Mouse (Mus musculus) thymus, adult 2 months (tissue): ENCODE results near the gene Mcm2. TPM values are rescaled to one million over a fixed set of nuclear protein-coding genes. Genes with fewer than 3 reads are reported as not detected.

Source experiments
- DNase-seq: peaks from one replicate; pipeline ENCODE4 v3.0.0; 2021
- H3K27ac ChIP-seq: fragments of 200-500 bp; 2 replicates; pipeline ENCODE4 v1.5.1; 2012; ENCODE audit warnings: low read length, control low read depth; ENCODE audit not compliant: control insufficient read depth, insufficient read depth
- H3K27me3 ChIP-seq: fragments of 200-500 bp; 2 replicates; pipeline ENCODE4 v1.6.1; 2012; ENCODE audit warnings: mild to moderate bottlenecking, low read length, moderate library complexity, mixed read lengths; ENCODE audit not compliant: control insufficient read depth, insufficient read depth
- H3K36me3 ChIP-seq: fragments of 200-500 bp; 2 replicates; pipeline ENCODE4 v1.6.1; 2012; ENCODE audit warnings: mild to moderate bottlenecking, low read length, moderate library complexity; ENCODE audit not compliant: control insufficient read depth, insufficient read depth
- H3K4me1 ChIP-seq: fragments of 200-500 bp; replicated peaks from 2 replicates; pipeline ENCODE4 v1.6.1; 2012; ENCODE audit warnings: low read length; ENCODE audit not compliant: control insufficient read depth, insufficient read depth
- H3K4me3 ChIP-seq: fragments of 200-500 bp; 2 replicates; pipeline ENCODE4 v1.5.1; 2012; ENCODE audit warnings: mild to moderate bottlenecking, low read length, control low read depth, moderate library complexity; ENCODE audit not compliant: control insufficient read depth, insufficient read depth
- CTCF ChIP-seq: fragments of 200-500 bp; IDR thresholded peaks from 2 replicates; pipeline ENCODE4 v1.5.1; 2012; ENCODE audit warnings: mild to moderate bottlenecking, control low read depth, low read length, moderate library complexity, borderline replicate concordance; ENCODE audit not compliant: control insufficient read depth, poor library complexity, insufficient read depth; ENCODE audit errors: extremely low read depth
- POLR2A ChIP-seq: fragments of 200-500 bp; IDR thresholded peaks from 2 replicates; pipeline ENCODE4 v1.6.1; 2012; ENCODE audit warnings: mild to moderate bottlenecking, low read length, control low read depth, moderate library complexity; ENCODE audit not compliant: control insufficient read depth, poor library complexity, insufficient read depth; ENCODE audit errors: extremely low read depth
- WGBS: fragments of 180-500 bp; shearing (Covaris S2); methylation state at CpG from one replicate; pipeline ENCODE4 v1.1.7; 2018; 5-methylcytosine and 5-hydroxymethylcytosine counted together
- polyA plus RNA-seq: library from polyadenylated mRNA; depleted of rRNA; stranded (reverse); fragments of >200 nt; gene quantifications from 2 replicates; pipeline ENCODE4 v1.2.3, GENCODE M21; 2012

Mcm2 gene
- polyA plus RNA-seq, 1 experiment, result 169 TPM

DNA sequence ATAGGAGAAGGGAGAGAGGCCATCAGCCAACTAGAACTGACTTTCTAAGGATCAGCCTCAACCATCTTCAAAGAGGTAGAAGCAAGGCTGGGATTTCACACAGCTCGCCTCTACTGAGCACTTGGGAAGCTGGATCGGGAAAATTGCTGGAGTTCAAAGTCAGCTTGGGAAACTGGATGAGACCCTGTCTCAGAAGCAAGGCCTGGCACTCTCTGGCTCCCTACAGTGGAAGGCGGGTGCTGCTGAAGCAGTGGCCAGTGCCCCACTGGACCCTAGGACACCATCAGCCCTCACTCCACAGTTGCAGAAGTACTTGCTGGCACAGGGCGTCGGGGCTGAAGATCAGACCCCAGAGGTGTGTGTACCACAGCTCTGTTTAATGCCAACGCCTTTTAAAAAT is 40.8 kb downstream of the Mcm2 start:
- H3K4me3 ChIP-seq, result no peak overlapping the region
- H3K27ac ChIP-seq, result no peak overlapping the region
- no peak for DNase-seq
- no peaks in the 10 kb centered on the region for H3K36me3 ChIP-seq
- WGBS, result 93% methylated on average over 6 of the region's 6 CpGs
- H3K27me3 ChIP-seq, result no peaks in the 10 kb centered on the region
- H3K4me1 ChIP-seq, result no peaks in the 10 kb centered on the region
- TF ChIP-seq CTCF (no peak), POLR2A (no peak)

GRCm38 (mm10) chr6:88857249-88857648 is 41.3 kb downstream of the Mcm2 start:
- no peak for DNase-seq

DNA sequence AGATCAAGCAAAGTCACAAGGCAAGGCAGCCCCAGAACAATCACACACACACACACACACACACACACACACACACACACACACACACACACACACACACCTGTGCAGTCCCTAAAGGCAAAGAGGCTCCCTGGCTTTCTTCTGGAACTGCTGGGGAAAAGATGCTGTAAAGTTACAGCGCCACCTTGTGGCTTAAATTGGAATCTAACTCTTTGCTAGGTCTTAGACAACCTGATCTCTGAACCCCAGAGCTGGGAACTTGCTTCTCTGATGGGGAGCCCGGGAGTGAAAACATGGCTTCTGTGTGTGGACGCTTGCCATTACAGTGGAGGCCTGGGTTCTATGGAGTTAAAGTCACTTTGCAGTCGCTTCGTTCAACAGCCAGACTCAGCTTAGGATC is 42.9 kb downstream of the Mcm2 start:
- no peaks in the 10 kb centered on the region for H3K36me3 ChIP-seq
- TF ChIP-seq CTCF, result no peak
- TF ChIP-seq POLR2A, result no peak
- 28% methylated on average over 5 of the region's 5 CpGs for WGBS
- no peaks in the 10 kb centered on the region for H3K4me1 ChIP-seq
- peak; percentile 68 for DNase-seq
- no peaks in the 10 kb centered on the region for H3K27me3 ChIP-seq
- no peak overlapping the region for H3K4me3 ChIP-seq
- no peak overlapping the region for H3K27ac ChIP-seq

More at GRCm38 (mm10) chr6:88857249-88857648, 41.3 kb downstream of the Mcm2 start:
- H3K27me3 ChIP-seq, result no peaks in the 10 kb centered on the region
- no peaks in the 10 kb centered on the region for H3K36me3 ChIP-seq
- no peaks in the 10 kb centered on the region for H3K4me1 ChIP-seq
- 28% methylated on average over 9 of the region's 9 CpGs for WGBS
- H3K4me3 ChIP-seq, result no peak overlapping the region
- no peak overlapping the region for H3K27ac ChIP-seq
- no peak for TF ChIP-seq POLR2A
- no peak for TF ChIP-seq CTCF

- Histone ChIP-seq H3K4me3 (no peak overlapping the region), H3K27ac (no peak overlapping the region), H3K4me1 (no peaks in the 10 kb centered on the region), H3K27me3 (no peaks in the 10 kb centered on the region), H3K36me3 (no peaks in the 10 kb centered on the region)
- DNase-seq, result no peak
- TF ChIP-seq CTCF (no peak), POLR2A (no peak)
- WGBS, result 82% methylated on average over 5 of the region's 5 CpGs
Measured at GRCm38 (mm10) chr6:88854509-88854908, 44.1 kb downstream of the Mcm2 start.

DNA sequence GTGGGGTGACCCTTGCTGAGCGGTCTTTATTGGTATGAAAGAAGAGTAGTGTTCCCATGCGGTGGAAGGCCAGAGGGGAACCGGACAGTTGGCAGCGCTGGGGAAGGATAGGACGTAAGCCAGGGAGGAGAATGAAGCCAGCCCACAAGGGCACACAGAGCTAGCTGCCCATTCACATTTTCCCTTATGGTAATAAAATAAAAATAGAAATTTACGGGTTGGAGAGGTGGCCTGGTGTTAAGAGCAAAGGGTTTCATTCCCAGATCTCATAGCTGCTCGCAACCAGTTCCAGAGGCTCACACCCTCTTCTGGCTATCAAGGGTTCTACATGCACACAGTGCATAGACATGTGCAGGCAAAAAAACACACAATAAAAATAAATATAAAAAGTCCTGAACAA is 48.5 kb downstream of the Mcm2 start:
- H3K4me3 ChIP-seq, result no peak overlapping the region
- H3K36me3 ChIP-seq, result no peaks in the 10 kb centered on the region
- WGBS, result 90% methylated on average over 7 of the region's 7 CpGs
- no peak for DNase-seq
- no peak for TF ChIP-seq POLR2A
- no peak for TF ChIP-seq CTCF
- no peak overlapping the region for H3K27ac ChIP-seq
- no peaks in the 10 kb centered on the region for H3K4me1 ChIP-seq
- no peaks in the 10 kb centered on the region for H3K27me3 ChIP-seq

DNA sequence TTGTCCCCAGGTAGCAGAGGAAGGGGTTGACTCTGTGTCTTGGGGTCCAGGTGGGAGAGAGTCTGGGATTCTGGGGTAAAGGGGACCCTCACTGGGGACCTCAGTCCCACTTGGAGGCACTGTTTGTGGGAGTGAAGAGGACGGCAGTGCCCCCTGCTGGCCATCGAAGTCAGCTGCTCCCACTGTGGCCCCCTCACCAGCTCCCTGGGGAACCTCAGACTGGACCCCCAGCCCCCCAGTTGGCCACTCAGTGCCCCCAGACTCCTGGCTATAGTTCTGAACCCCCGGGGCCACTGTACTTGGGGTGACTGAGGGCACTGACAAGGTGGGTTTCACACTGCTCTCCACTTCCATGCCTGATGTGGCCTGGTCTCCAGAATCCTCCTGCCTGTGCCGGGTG is 49.3 kb downstream of the Mcm2 start:
- H3K4me1 ChIP-seq, result no peaks in the 10 kb centered on the region
- TF ChIP-seq CTCF (peak; percentile 72; the same call in 1 of the 2 replicates), POLR2A (no peak)
- no peaks in the 10 kb centered on the region for H3K27me3 ChIP-seq
- no peak overlapping the region for H3K4me3 ChIP-seq
- peak; percentile 50 for DNase-seq
- H3K36me3 ChIP-seq, result no peaks in the 10 kb centered on the region
- 56% methylated on average over 4 of the region's 4 CpGs for WGBS
- no peak overlapping the region for H3K27ac ChIP-seq

DNA sequence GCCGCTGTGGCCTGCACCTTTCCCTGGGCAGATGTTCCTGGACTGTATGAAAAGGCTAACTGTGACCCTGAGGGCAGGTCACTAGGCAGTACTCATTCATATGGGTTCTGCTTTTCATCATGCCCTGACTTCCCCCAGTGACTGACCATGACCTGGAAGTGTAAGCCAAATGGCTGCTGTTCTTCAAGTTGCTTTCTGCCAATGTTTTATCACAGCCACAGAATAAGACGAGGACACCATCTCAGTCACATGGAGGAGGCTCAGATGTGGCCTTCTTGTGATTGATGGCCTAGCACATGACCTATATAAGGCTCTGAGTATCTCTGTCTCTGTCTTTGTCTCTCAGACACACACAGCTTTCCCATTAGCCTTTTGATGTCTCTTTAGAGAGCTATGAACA is 51.0 kb downstream of the Mcm2 start:
- no peak for DNase-seq
- WGBS, result 79% methylated on average over 2 of the region's 2 CpGs

More for the DNA sequence above, 51.0 kb downstream of the Mcm2 start:
- H3K4me1 ChIP-seq, result 0 out of 2 replicates have a peak, but pooled peaks cover 3% of the 10 kb centered on the region
- H3K36me3 ChIP-seq, result no peaks in the 10 kb centered on the region
- TF ChIP-seq CTCF (no peak), POLR2A (no peak)
- no peak overlapping the region for H3K27ac ChIP-seq
- no peaks in the 10 kb centered on the region for H3K27me3 ChIP-seq
- no peak overlapping the region for H3K4me3 ChIP-seq
